Mouse (Mus musculus) forebrain, embryonic 11.5 days (tissue): Measurements from ENCODE around the gene Spock1. TPM values are rescaled to one million over a fixed set of nuclear protein-coding genes. Genes with fewer than 3 reads are reported as not detected.

Source experiments
- ATAC-seq: fragments of 200-750 bp; cut with Nextera tagmentation; replicated peaks from 2 replicates; pipeline ENCODE4 v1.8.0; 2017; ENCODE audit warnings: moderate TSS enrichment; ENCODE audit not compliant: low FRiP score
- DNase-seq: peaks from one replicate; pipeline ENCODE4 v3.0.0-alpha.2; 2017; ENCODE audit warnings: low spot score
- H3K27ac ChIP-seq: fragments of 300-500 bp; sonication (generic); 2 replicates; pipeline ENCODE4 v1.5.1; 2014; ENCODE audit warnings: low read depth, low read length
- H3K27me3 ChIP-seq: fragments of 300-500 bp; sonication (generic); 2 replicates; pipeline ENCODE4 v1.6.1; 2014; ENCODE audit warnings: mild to moderate bottlenecking, low read length, mixed read lengths; ENCODE audit not compliant: control insufficient read depth, insufficient read depth
- H3K36me3 ChIP-seq: fragments of 300-500 bp; sonication (generic); 2 replicates; pipeline ENCODE4 v1.6.1; 2014; ENCODE audit warnings: mild to moderate bottlenecking, low read length, moderate library complexity, mixed read lengths; ENCODE audit not compliant: control insufficient read depth, insufficient read depth
- H3K4me1 ChIP-seq: fragments of 300-500 bp; sonication (generic); replicated peaks from 2 replicates; pipeline ENCODE4 v1.6.1; 2014; ENCODE audit warnings: low read length, mixed read lengths; ENCODE audit not compliant: control insufficient read depth, insufficient read depth
- H3K4me2 ChIP-seq: fragments of 300-500 bp; sonication (generic); 2 replicates; pipeline ENCODE4 v1.6.1; 2014; ENCODE audit warnings: low read depth, mild to moderate bottlenecking, low read length, moderate library complexity, mixed read lengths; ENCODE audit not compliant: severe bottlenecking
- H3K4me3 ChIP-seq: fragments of 300-500 bp; sonication (generic); 2 replicates; pipeline ENCODE4 v1.5.1; 2014; ENCODE audit warnings: low read depth, low read length
- H3K9ac ChIP-seq: fragments of 300-500 bp; sonication (generic); 2 replicates; pipeline ENCODE4 v1.6.1; 2014; ENCODE audit warnings: low read length
- H3K9me3 ChIP-seq: fragments of 300-500 bp; sonication (generic); 2 replicates; pipeline ENCODE4 v1.6.1; 2016; ENCODE audit warnings: low read length, mixed read lengths; ENCODE audit not compliant: control insufficient read depth
- WGBS: fragments of 180-500 bp; shearing (Covaris S2); extraction: QIAGEN DNeasy Blood & Tissue Kit; methylation state at CpG from one replicate; pipeline ENCODE4 v1.1.7; 2014; 5-methylcytosine and 5-hydroxymethylcytosine counted together
- polyA plus RNA-seq: library from polyadenylated mRNA; unstranded; fragments of >200 nt; fragmentation: Nextera tagmentation; extraction: Ambion mirVana; gene quantifications from 2 replicates; pipeline ENCODE4 v1.2.1, GENCODE M21; 2014

Gene Spock1
- polyA plus RNA-seq, 1 experiment from 2014 or later: 4.0 TPM

- no peak overlapping the region for H3K4me3 ChIP-seq
- H3K4me2 ChIP-seq: no peak overlapping the region
- 0 out of 2 replicates have a peak overlapping the region, but pooled peaks have one; percentile 43 for H3K27ac ChIP-seq
- DNase-seq (no peak), ATAC-seq (no peak)
- no peaks in the 10 kb centered on the region for H3K27me3 ChIP-seq
- 22% methylated on average over 5 of the region's 5 CpGs for WGBS
- no peak overlapping the region for H3K9ac ChIP-seq
- peaks cover 4% of the 10 kb centered on the region; the same call in 1 of the 2 replicates for H3K4me1 ChIP-seq
- no peaks in the 10 kb centered on the region for H3K9me3 ChIP-seq
- no peaks in the 10 kb centered on the region for H3K36me3 ChIP-seq
These were observed 22.6 kb upstream of the Spock1 start for GRCm38 (mm10) chr13:57930720-57931119.

- Histone ChIP-seq H3K27ac (0 out of 2 replicates have a peak overlapping the region, but pooled peaks have one; percentile 43), H3K27me3 (no peaks in the 10 kb centered on the region), H3K4me2 (no peak overlapping the region), H3K4me3 (no peak overlapping the region), H3K36me3 (no peaks in the 10 kb centered on the region), H3K4me1 (peaks cover 4% of the 10 kb centered on the region; the same call in 1 of the 2 replicates), H3K9me3 (no peaks in the 10 kb centered on the region), H3K9ac (no peak overlapping the region)
- DNase-seq (peak; percentile 60), ATAC-seq (no peak; the same call in 1 of the 2 replicates)
- 39% methylated on average over 2 of the region's 2 CpGs for WGBS
These were observed 22.2 kb upstream of the Spock1 start for GRCm38 (mm10) chr13:57930283-57930682.

DNA sequence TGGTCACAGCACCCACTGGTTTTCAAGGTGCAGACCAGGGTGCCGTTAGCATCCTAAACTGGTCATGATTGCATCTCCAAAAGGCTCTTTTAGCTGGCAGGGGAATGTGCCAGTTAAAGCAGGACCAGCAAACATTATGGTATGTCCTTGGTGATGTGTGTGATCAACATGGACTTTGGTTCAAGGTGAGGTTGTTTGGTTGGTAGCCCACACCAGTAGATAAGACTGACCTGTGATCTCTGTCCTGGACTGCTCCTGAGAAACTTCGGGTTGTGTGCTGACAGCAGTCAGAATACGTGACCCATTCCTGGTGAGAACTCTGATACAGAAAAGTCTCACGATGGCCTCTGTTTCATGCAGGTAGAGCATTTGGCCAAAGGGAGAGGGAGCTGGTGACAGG lies 11.8 kb upstream of the Spock1 start:
- H3K4me1 ChIP-seq: no peaks in the 10 kb centered on the region
- WGBS: 97% methylated on average over 4 of the region's 4 CpGs
- no peaks in the 10 kb centered on the region for H3K27me3 ChIP-seq
- no peak overlapping the region for H3K4me3 ChIP-seq
- H3K27ac ChIP-seq: no peak overlapping the region
- ATAC-seq (no peak), DNase-seq (no peak)
- H3K9ac ChIP-seq: no peak overlapping the region
- H3K9me3 ChIP-seq: no peaks in the 10 kb centered on the region
- H3K36me3 ChIP-seq: no peaks in the 10 kb centered on the region
- H3K4me2 ChIP-seq: no peak overlapping the region

GRCm38 (mm10) chr13:57911171-57911570 lies 3.0 kb upstream of the Spock1 start:
- Histone ChIP-seq H3K4me3 (no peak overlapping the region), H3K4me1 (peaks cover 6% of the 10 kb centered on the region; the same call in 1 of the 2 replicates), H3K9me3 (no peaks in the 10 kb centered on the region), H3K4me2 (no peak overlapping the region), H3K9ac (no peak overlapping the region), H3K27me3 (peaks cover 16% of the 10 kb centered on the region), H3K36me3 (no peaks in the 10 kb centered on the region), H3K27ac (no peak overlapping the region)
- no peak for ATAC-seq
- 90% methylated on average over 9 of the region's 9 CpGs for WGBS
- DNase-seq: no peak

GRCm38 (mm10) chr13:57907428-57908265 lies 485 bp downstream of the Spock1 start:
- ATAC-seq (peak; percentile 63; the same call in 1 of the 2 replicates), DNase-seq (peak; percentile 60)
- H3K27ac ChIP-seq: no peak overlapping the region
- H3K4me1 ChIP-seq: peaks cover 6% of the 10 kb centered on the region; the same call in 1 of the 2 replicates
- peak overlapping the region; percentile 94 for H3K4me2 ChIP-seq
- H3K9me3 ChIP-seq: no peaks in the 10 kb centered on the region
- peak overlapping the region; percentile 46 for H3K4me3 ChIP-seq
- H3K36me3 ChIP-seq: no peaks in the 10 kb centered on the region
- H3K9ac ChIP-seq: peak overlapping the region; percentile 51
- WGBS: 2% methylated on average over 55 of the region's 60 CpGs
- peaks cover 18% of the 10 kb centered on the region for H3K27me3 ChIP-seq

- WGBS: 69% methylated on average over 8 of the region's 8 CpGs
- H3K27ac ChIP-seq: no peak overlapping the region
These were observed 13.5 kb downstream of the Spock1 start for GRCm38 (mm10) chr13:57894597-57894996.

DNA sequence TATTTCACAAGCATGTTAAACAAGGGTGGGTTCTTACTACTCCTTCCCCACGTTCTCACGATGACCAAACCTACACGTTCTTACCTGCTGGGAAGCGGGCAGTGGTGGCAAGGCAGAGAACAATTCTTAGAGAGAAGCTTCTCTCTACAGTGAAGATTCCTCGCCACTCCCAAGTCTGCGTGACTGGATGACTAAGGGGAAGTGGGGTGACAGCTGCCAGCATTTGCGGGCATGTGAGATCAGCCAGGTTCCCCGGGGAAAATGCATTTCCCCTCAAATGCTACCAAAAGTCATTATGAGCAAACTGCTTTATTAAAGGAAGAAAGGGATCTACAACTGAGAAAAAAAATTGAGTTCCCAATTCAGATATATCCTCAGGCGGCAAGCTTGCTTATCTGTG lies 18.4 kb downstream of the Spock1 start:
- no peak overlapping the region for H3K27ac ChIP-seq
- no peaks in the 10 kb centered on the region for H3K36me3 ChIP-seq
- no peak for DNase-seq
- no peak overlapping the region for H3K9ac ChIP-seq
- H3K4me2 ChIP-seq: 0 out of 2 replicates have a peak overlapping the region, but pooled peaks have one; percentile 5
- 75% methylated on average over 9 of the region's 9 CpGs for WGBS
- ATAC-seq: no peak
- H3K4me3 ChIP-seq: no peak overlapping the region
- H3K27me3 ChIP-seq: no peaks in the 10 kb centered on the region
- peaks cover 2% of the 10 kb centered on the region; the same call in 1 of the 2 replicates for H3K4me1 ChIP-seq
- no peaks in the 10 kb centered on the region for H3K9me3 ChIP-seq

More at GRCm38 (mm10) chr13:57894597-57894996, 13.5 kb downstream of the Spock1 start:
- Histone ChIP-seq H3K9ac (no peak overlapping the region), H3K27me3 (no peaks in the 10 kb centered on the region), H3K36me3 (no peaks in the 10 kb centered on the region), H3K4me2 (no peak overlapping the region), H3K4me1 (no peaks in the 10 kb centered on the region), H3K4me3 (no peak overlapping the region), H3K9me3 (no peaks in the 10 kb centered on the region; the same call in 1 of the 2 replicates)
- DNase-seq: no peak
- no peak for ATAC-seq

- H3K27ac ChIP-seq: no peak overlapping the region
- H3K36me3 ChIP-seq: no peaks in the 10 kb centered on the region
- H3K4me3 ChIP-seq: no peak overlapping the region
- DNase-seq (no peak), ATAC-seq (no peak)
- H3K9ac ChIP-seq: no peak overlapping the region
- no peaks in the 10 kb centered on the region for H3K9me3 ChIP-seq
- no peaks in the 10 kb centered on the region for H3K27me3 ChIP-seq
- WGBS: 8% methylated on average over 6 of the region's 6 CpGs
- H3K4me1 ChIP-seq: peaks cover 2% of the 10 kb centered on the region; the same call in 1 of the 2 replicates
- H3K4me2 ChIP-seq: no peak overlapping the region
These were observed 19.1 kb downstream of the Spock1 start for GRCm38 (mm10) chr13:57889050-57889449.
